Mouse (Mus musculus) intestine, embryonic 14.5 days (tissue): ENCODE data around the gene Nostrin. TPM values are rescaled to one million over a fixed set of nuclear protein-coding genes. Genes with fewer than 3 reads are reported as not detected.

Experiments used
- ATAC-seq: fragments of 200-750 bp; cut with Nextera tagmentation; replicated peaks from 2 replicates; pipeline ENCODE4 v1.8.0; 2017; ENCODE audit warnings: low read depth, moderate number of reproducible peaks, moderate TSS enrichment, moderate library complexity; ENCODE audit not compliant: low FRiP score, low TSS enrichment
- DNase-seq: peaks from one replicate; pipeline ENCODE4 v3.0.0-alpha.2; 2018; ENCODE audit warnings: low spot score
- H3K27ac ChIP-seq: fragments of 300-500 bp; sonication (generic); 2 replicates; pipeline ENCODE4 v1.5.1; 2014; ENCODE audit warnings: low read depth, mild to moderate bottlenecking, control low read depth
- H3K27me3 ChIP-seq: fragments of 300-500 bp; sonication (generic); replicated peaks from 2 replicates; pipeline ENCODE4 v1.6.1; 2014; ENCODE audit warnings: low read length, control low read depth; ENCODE audit not compliant: control insufficient read depth, insufficient read depth
- H3K36me3 ChIP-seq: fragments of 300-500 bp; sonication (generic); 2 replicates; pipeline ENCODE4 v1.6.1; 2014; ENCODE audit warnings: low read length, control low read depth; ENCODE audit not compliant: control insufficient read depth, insufficient read depth
- H3K4me1 ChIP-seq: fragments of 300-500 bp; sonication (generic); replicated peaks from 2 replicates; pipeline ENCODE4 v1.6.1; 2014; ENCODE audit warnings: low read length, control low read depth, mixed read lengths; ENCODE audit not compliant: control insufficient read depth, insufficient read depth
- H3K4me2 ChIP-seq: fragments of 300-500 bp; sonication (generic); 2 replicates; pipeline ENCODE4 v1.6.1; 2014; ENCODE audit warnings: low read length
- H3K4me3 ChIP-seq: fragments of 300-500 bp; sonication (generic); 2 replicates; pipeline ENCODE4 v1.5.1; 2014; ENCODE audit warnings: low read depth, low read length, control low read depth, mixed read lengths
- H3K9ac ChIP-seq: fragments of 300-500 bp; sonication (generic); 2 replicates; pipeline ENCODE4 v1.6.1; 2014; ENCODE audit warnings: mild to moderate bottlenecking, low read length
- H3K9me3 ChIP-seq: fragments of 300-500 bp; sonication (generic); 2 replicates; pipeline ENCODE4 v1.6.1; 2016; ENCODE audit warnings: low read length, control low read depth; ENCODE audit not compliant: control insufficient read depth
- WGBS: fragments of 180-500 bp; shearing (Covaris S2); extraction: QIAGEN DNeasy Blood & Tissue Kit; methylation state at CpG from one replicate; pipeline ENCODE4 v1.1.7; 2014; 5-methylcytosine and 5-hydroxymethylcytosine counted together
- polyA plus RNA-seq: library from polyadenylated mRNA; unstranded; fragments of >200 nt; fragmentation: Nextera tagmentation; extraction: Ambion mirVana; gene quantifications from 2 replicates; pipeline ENCODE4 v1.2.1, GENCODE M21; 2014

Nostrin gene
- polyA plus RNA-seq, 1 experiment from 2014 or later, result 18.9 TPM

- Histone ChIP-seq H3K27me3 (no peaks in the 10 kb centered on the region), H3K4me1 (no peaks in the 10 kb centered on the region), H3K27ac (no peak overlapping the region), H3K36me3 (no peaks in the 10 kb centered on the region), H3K4me2 (no peak overlapping the region), H3K9me3 (no peaks in the 10 kb centered on the region), H3K9ac (no peak overlapping the region), H3K4me3 (no peak overlapping the region)
- no peak for ATAC-seq
- WGBS, result 54% methylated on average over 7 of the region's 7 CpGs
- no peak for DNase-seq
Observed at GRCm38 (mm10) chr2:69215242-69215641, 79.6 kb downstream of the Nostrin start.

- ATAC-seq (no peak), DNase-seq (no peak)
- no peak overlapping the region for H3K27ac ChIP-seq
- no peaks in the 10 kb centered on the region for H3K27me3 ChIP-seq
- WGBS, result 61% methylated on average over 5 of the region's 5 CpGs
- no peak overlapping the region for H3K4me2 ChIP-seq
- no peaks in the 10 kb centered on the region for H3K4me1 ChIP-seq
- no peaks in the 10 kb centered on the region for H3K36me3 ChIP-seq
- H3K4me3 ChIP-seq, result no peak overlapping the region
- H3K9me3 ChIP-seq, result no peaks in the 10 kb centered on the region
- H3K9ac ChIP-seq, result no peak overlapping the region
Observed at GRCm38 (mm10) chr2:69221868-69222416, 86.3 kb downstream of the Nostrin start.

GRCm38 (mm10) chr2:69222815-69223214 lies 87.2 kb downstream of the Nostrin start:
- DNase-seq (no peak), ATAC-seq (no peak)
- Histone ChIP-seq H3K4me3 (no peak overlapping the region), H3K4me1 (no peaks in the 10 kb centered on the region), H3K36me3 (no peaks in the 10 kb centered on the region), H3K4me2 (no peak overlapping the region), H3K9ac (no peak overlapping the region), H3K27ac (no peak overlapping the region), H3K9me3 (no peaks in the 10 kb centered on the region), H3K27me3 (no peaks in the 10 kb centered on the region)
- WGBS, result 83% methylated on average over 10 of the region's 10 CpGs

- no peak for ATAC-seq
- Histone ChIP-seq H3K4me1 (no peaks in the 10 kb centered on the region), H3K36me3 (no peaks in the 10 kb centered on the region), H3K9ac (no peak overlapping the region), H3K4me2 (no peak overlapping the region), H3K9me3 (no peaks in the 10 kb centered on the region), H3K4me3 (no peak overlapping the region), H3K27ac (no peak overlapping the region), H3K27me3 (no peaks in the 10 kb centered on the region)
- 57% methylated on average over 2 of the region's 2 CpGs for WGBS
- DNase-seq, result no peak
Observed at GRCm38 (mm10) chr2:69224724-69225123, 89.1 kb downstream of the Nostrin start.

- 91% methylated on average over 9 of the region's 9 CpGs for whole genome bisulfite sequencing
- Histone ChIP-seq H3K4me2 (no peak overlapping the region), H3K4me3 (no peak overlapping the region), H3K27ac (no peak overlapping the region), H3K9me3 (no peaks in the 10 kb centered on the region), H3K9ac (no peak overlapping the region), H3K4me1 (no peaks in the 10 kb centered on the region), H3K27me3 (no peaks in the 10 kb centered on the region), H3K36me3 (no peaks in the 10 kb centered on the region)
- DNase-seq (no peak), ATAC-seq (no peak)
Observed at GRCm38 (mm10) chr2:69226876-69227275, 91.3 kb downstream of the Nostrin start.

- H3K4me1 ChIP-seq, result no peaks in the 10 kb centered on the region
- H3K36me3 ChIP-seq, result no peaks in the 10 kb centered on the region
- WGBS, result 89% methylated on average over 6 of the region's 6 CpGs
- H3K4me2 ChIP-seq, result no peak overlapping the region
- no peak overlapping the region for H3K9ac ChIP-seq
- no peak for ATAC-seq
- H3K27me3 ChIP-seq, result no peaks in the 10 kb centered on the region
- H3K27ac ChIP-seq, result no peak overlapping the region
- no peak for DNase-seq
- H3K4me3 ChIP-seq, result no peak overlapping the region
- H3K9me3 ChIP-seq, result no peaks in the 10 kb centered on the region
Observed at GRCm38 (mm10) chr2:69228635-69229034, 93.0 kb downstream of the Nostrin start.

- no peaks in the 10 kb centered on the region for H3K36me3 ChIP-seq
- H3K9ac ChIP-seq, result no peak overlapping the region
- DNase-seq, result no peak
- no peak for ATAC-seq
- H3K4me2 ChIP-seq, result no peak overlapping the region
- WGBS, result 74% methylated on average over 2 of the region's 2 CpGs
- H3K4me3 ChIP-seq, result no peak overlapping the region
- no peaks in the 10 kb centered on the region for H3K27me3 ChIP-seq
- H3K27ac ChIP-seq, result no peak overlapping the region
- H3K4me1 ChIP-seq, result no peaks in the 10 kb centered on the region
- no peaks in the 10 kb centered on the region for H3K9me3 ChIP-seq
Observed at GRCm38 (mm10) chr2:69230137-69230536, 94.5 kb downstream of the Nostrin start.

GRCm38 (mm10) chr2:69232101-69232500 lies 96.5 kb downstream of the Nostrin start:
- no peak overlapping the region for H3K4me3 ChIP-seq
- no peak overlapping the region for H3K4me2 ChIP-seq
- no peak for ATAC-seq
- no peaks in the 10 kb centered on the region for H3K27me3 ChIP-seq
- H3K9ac ChIP-seq, result no peak overlapping the region
- H3K36me3 ChIP-seq, result no peaks in the 10 kb centered on the region
- no peaks in the 10 kb centered on the region for H3K4me1 ChIP-seq
- H3K27ac ChIP-seq, result no peak overlapping the region
- no peak for DNase-seq
- no peaks in the 10 kb centered on the region for H3K9me3 ChIP-seq

GRCm38 (mm10) chr2:69234976-69235678 lies 99.5 kb downstream of the Nostrin start:
- no peak for ATAC-seq
- no peaks in the 10 kb centered on the region for H3K9me3 ChIP-seq
- H3K4me1 ChIP-seq, result no peaks in the 10 kb centered on the region
- H3K4me2 ChIP-seq, result no peak overlapping the region
- no peak overlapping the region for H3K4me3 ChIP-seq
- no peak for DNase-seq
- H3K27ac ChIP-seq, result no peak overlapping the region
- H3K27me3 ChIP-seq, result no peaks in the 10 kb centered on the region
- H3K36me3 ChIP-seq, result no peaks in the 10 kb centered on the region
- 90% methylated on average over 5 of the region's 5 CpGs for WGBS
- H3K9ac ChIP-seq, result no peak overlapping the region
